Mouse (Mus musculus): Measurements from ENCODE around the gene Tead1. TPM values are rescaled to one million over a fixed set of nuclear protein-coding genes. Genes with fewer than 3 reads are reported as not detected.

Tead1 gene
- polyA plus RNA-seq, 1 experiment from 2014 or later, result 6.0 TPM

DNA sequence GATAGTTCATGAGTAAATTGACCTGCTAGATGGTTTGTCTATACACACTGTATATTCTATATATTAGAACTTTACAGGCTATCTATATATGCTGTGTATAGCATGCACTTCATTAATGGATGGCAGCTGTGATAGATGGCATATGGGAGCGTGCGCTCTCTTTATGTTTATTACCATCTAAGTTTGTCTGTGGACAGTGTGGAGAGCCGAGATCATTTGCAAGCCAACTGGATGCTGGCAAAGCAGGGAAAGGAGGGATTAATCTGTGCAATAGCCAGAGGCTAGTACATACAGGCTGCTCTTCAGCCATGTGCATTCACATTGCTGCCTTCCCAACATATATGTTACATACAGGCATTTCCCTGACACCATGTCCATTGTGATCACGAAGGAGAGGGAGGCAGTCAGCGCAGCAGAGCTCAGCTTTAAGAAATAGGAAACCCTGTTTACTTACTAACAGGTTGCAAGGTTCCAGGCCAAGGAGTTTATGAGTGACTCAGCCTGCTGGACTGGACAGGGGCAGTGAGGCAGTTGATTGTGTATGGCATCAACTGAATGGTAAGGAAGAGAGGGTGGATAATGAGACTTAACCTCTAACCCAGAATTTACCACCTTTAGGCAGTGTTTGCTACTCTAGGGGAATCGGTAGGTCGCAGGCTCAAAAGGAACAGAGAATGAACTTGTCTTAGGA, 173.2 kb downstream of the Tead1 start:
- no peak for DNase-seq (ENCODE audit: low spot score)

DNA sequence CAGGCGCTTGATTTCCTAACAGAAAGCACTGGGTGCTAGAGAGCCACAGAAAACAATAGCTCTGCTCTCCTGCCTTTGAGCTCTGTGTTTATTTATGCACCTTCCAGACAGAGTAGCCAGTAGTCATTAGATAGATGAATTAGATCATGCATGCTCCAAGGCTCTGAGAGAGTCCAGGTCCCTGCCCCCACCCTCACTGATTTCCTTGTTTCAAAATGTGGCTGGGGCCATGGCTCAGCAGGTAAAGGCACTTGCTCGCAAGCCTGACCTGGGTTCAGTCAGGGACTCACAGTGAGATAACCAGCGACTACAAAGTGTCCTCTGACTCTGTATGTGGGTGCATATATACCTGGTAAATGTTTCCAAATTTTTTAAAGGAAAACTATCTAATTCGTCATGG, 174.7 kb downstream of the Tead1 start:
- no peak for ATAC-seq
- no peaks in the 10 kb centered on the region for H3K27me3 ChIP-seq (replicated peaks; ENCODE audit: control insufficient read depth, insufficient read depth, low read length)
- H3K27ac ChIP-seq (ENCODE audit: low read depth, low read length), result no peak overlapping the region
- no peak overlapping the region for H3K4me2 ChIP-seq (ENCODE audit: low read length)
- H3K4me3 ChIP-seq (ENCODE audit: low read depth, low read length), result no peak overlapping the region
- no peak overlapping the region for H3K9ac ChIP-seq (ENCODE audit: low read length)
- DNase-seq (ENCODE audit: low spot score), result no peak
- H3K36me3 ChIP-seq (ENCODE audit: control insufficient read depth, insufficient read depth, low read length), result no peaks in the 10 kb centered on the region
- peaks cover 36% of the 10 kb centered on the region for H3K4me1 ChIP-seq (ENCODE audit: control insufficient read depth, insufficient read depth, low read length)
- H3K9me3 ChIP-seq (replicated peaks; ENCODE audit: control insufficient read depth, low read length), result no peaks in the 10 kb centered on the region
- 67% methylated on average over 4 of the region's 4 CpGs for WGBS

More for the DNA sequence above, 173.2 kb downstream of the Tead1 start:
- Histone ChIP-seq H3K4me3 (ENCODE audit: low read depth, low read length) (no peak overlapping the region), H3K9ac (ENCODE audit: low read length) (no peak overlapping the region), H3K27me3 (replicated peaks; ENCODE audit: control insufficient read depth, insufficient read depth, low read length) (no peaks in the 10 kb centered on the region), H3K27ac (ENCODE audit: low read depth, low read length) (no peak overlapping the region), H3K4me2 (ENCODE audit: low read length) (no peak overlapping the region), H3K9me3 (replicated peaks; ENCODE audit: control insufficient read depth, low read length) (no peaks in the 10 kb centered on the region), H3K36me3 (ENCODE audit: control insufficient read depth, insufficient read depth, low read length) (no peaks in the 10 kb centered on the region), H3K4me1 (ENCODE audit: control insufficient read depth, insufficient read depth, low read length) (peaks cover 36% of the 10 kb centered on the region)
- 57% methylated on average over 7 of the region's 7 CpGs for WGBS
- ATAC-seq, result no peak

DNA sequence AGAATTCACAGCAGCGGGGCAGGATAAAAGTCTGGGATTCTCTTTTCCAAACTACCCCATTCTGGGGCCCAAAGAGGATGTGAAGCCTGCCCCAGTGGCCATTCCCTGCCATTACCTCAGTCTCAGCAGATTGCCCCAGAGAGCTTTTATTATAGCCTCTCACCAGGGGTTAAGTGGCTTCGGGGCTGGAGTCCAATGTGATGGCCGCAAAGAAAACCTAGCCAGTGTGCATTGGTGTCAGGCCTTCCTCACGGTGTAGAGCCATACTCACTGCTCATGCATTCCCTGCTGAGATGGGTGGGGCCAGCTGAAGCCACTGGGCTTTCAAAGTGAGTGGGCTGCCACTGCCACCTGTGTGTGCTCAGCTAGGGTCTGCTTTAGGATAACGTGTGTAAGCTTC, 175.4 kb downstream of the Tead1 start:
- no peak overlapping the region for H3K4me3 ChIP-seq (ENCODE audit: low read depth, low read length)
- no peaks in the 10 kb centered on the region for H3K36me3 ChIP-seq (ENCODE audit: control insufficient read depth, insufficient read depth, low read length)
- no peaks in the 10 kb centered on the region for H3K9me3 ChIP-seq (replicated peaks; ENCODE audit: control insufficient read depth, low read length)
- DNase-seq (ENCODE audit: low spot score), result no peak
- 23% methylated on average over 5 of the region's 5 CpGs for WGBS
- no peak overlapping the region for H3K4me2 ChIP-seq (ENCODE audit: low read length)
- no peak for ATAC-seq
- no peak overlapping the region for H3K9ac ChIP-seq (ENCODE audit: low read length)
- H3K4me1 ChIP-seq (ENCODE audit: control insufficient read depth, insufficient read depth, low read length), result peaks cover 36% of the 10 kb centered on the region
- no peaks in the 10 kb centered on the region for H3K27me3 ChIP-seq (replicated peaks; ENCODE audit: control insufficient read depth, insufficient read depth, low read length)
- H3K27ac ChIP-seq (ENCODE audit: low read depth, low read length), result no peak overlapping the region

DNA sequence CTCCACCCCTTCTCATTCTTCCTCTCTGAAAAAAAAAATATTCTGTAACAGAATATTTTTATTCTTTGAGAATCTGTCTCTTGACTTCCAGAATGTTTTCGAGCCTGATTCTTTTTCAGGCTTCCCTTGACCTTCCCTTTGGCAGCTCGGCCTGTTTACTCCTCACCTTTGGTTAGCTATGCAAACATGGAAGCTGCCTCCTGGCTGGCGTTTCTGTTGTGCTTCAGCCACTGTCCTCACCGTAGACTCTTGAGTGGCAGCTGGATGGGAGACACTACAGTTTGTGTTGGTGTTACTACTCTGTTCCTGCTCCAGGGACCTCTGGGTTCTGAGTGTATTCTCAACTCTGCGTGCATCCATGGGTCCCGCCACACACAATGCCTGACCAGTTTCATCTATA, 176.3 kb downstream of the Tead1 start:
- Histone ChIP-seq H3K9me3 (replicated peaks; ENCODE audit: control insufficient read depth, low read length) (no peaks in the 10 kb centered on the region), H3K27ac (ENCODE audit: low read depth, low read length) (no peak overlapping the region), H3K9ac (ENCODE audit: low read length) (no peak overlapping the region), H3K4me1 (ENCODE audit: control insufficient read depth, insufficient read depth, low read length) (peaks cover 36% of the 10 kb centered on the region), H3K4me2 (ENCODE audit: low read length) (no peak overlapping the region), H3K36me3 (ENCODE audit: control insufficient read depth, insufficient read depth, low read length) (0 out of 2 replicates have a peak, but pooled peaks cover 3% of the 10 kb centered on the region), H3K27me3 (replicated peaks; ENCODE audit: control insufficient read depth, insufficient read depth, low read length) (no peaks in the 10 kb centered on the region), H3K4me3 (ENCODE audit: low read depth, low read length) (no peak overlapping the region)
- DNase-seq (ENCODE audit: low spot score) (no peak), ATAC-seq (no peak)
- 77% methylated on average over 6 of the region's 6 CpGs for WGBS

DNA sequence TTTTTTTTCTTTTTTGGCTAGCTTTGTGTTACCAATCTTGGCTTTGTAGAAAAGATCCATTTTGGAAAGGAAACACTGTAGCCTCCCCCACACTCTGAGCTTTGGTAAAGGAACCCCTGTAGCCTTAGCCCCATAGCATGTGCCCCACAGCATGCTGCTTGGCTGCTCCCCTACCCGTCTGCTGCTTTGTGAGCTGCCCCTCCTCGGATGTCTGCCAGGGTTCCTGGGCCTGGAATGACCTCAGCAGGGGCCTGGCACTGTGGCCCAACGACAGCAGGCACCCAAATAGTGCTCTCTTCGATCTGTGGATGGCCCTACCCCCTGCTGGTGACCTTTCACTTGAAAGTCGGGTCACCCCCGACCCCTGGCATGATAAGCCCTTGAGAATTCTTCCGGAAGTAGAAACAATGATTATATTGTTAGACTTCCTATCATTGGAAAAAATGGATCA, 177.0 kb downstream of the Tead1 start:
- Histone ChIP-seq H3K4me3 (ENCODE audit: low read depth, low read length) (no peak overlapping the region), H3K4me2 (ENCODE audit: low read length) (no peak overlapping the region), H3K9ac (ENCODE audit: low read length) (no peak overlapping the region), H3K36me3 (ENCODE audit: control insufficient read depth, insufficient read depth, low read length) (peaks cover 3% of the 10 kb centered on the region; the same call in 1 of the 2 replicates), H3K9me3 (replicated peaks; ENCODE audit: control insufficient read depth, low read length) (no peaks in the 10 kb centered on the region), H3K27ac (ENCODE audit: low read depth, low read length) (no peak overlapping the region), H3K27me3 (replicated peaks; ENCODE audit: control insufficient read depth, insufficient read depth, low read length) (no peaks in the 10 kb centered on the region), H3K4me1 (ENCODE audit: control insufficient read depth, insufficient read depth, low read length) (peaks cover 31% of the 10 kb centered on the region)
- 37% methylated on average over 7 of the region's 7 CpGs for WGBS
- ATAC-seq (no peak), DNase-seq (ENCODE audit: low spot score) (peak; percentile 55)

DNA sequence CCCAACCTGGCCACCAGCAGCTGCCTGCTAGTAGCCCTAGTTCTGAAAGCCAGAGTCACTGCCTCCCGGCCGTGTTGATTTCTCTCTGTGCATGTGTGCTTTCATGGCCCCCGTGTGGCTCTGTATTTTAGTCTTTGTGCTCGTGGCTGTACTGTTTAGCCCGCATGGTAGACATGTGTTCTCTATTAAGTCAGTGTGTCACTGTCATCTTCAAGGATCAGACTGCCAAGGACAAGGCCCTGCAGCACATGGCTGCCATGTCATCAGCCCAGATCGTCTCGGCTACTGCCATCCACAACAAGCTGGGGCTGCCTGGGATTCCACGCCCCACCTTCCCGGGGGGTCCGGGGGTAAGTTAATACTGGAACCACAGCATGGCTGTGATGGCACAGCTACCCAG, 177.5 kb downstream of the Tead1 start:
- H3K4me1 ChIP-seq (ENCODE audit: control insufficient read depth, insufficient read depth, low read length), result peaks cover 27% of the 10 kb centered on the region
- no peak overlapping the region for H3K9ac ChIP-seq (ENCODE audit: low read length)
- DNase-seq (ENCODE audit: low spot score), result no peak
- whole genome bisulfite sequencing, result 82% methylated on average over 10 of the region's 10 CpGs
- H3K4me2 ChIP-seq (ENCODE audit: low read length), result no peak overlapping the region
- H3K27ac ChIP-seq (ENCODE audit: low read depth, low read length), result no peak overlapping the region
- no peak for ATAC-seq
- H3K36me3 ChIP-seq (ENCODE audit: control insufficient read depth, insufficient read depth, low read length), result peaks cover 7% of the 10 kb centered on the region; the same call in 1 of the 2 replicates
- H3K4me3 ChIP-seq (ENCODE audit: low read depth, low read length), result no peak overlapping the region
- H3K27me3 ChIP-seq (replicated peaks; ENCODE audit: control insufficient read depth, insufficient read depth, low read length), result no peaks in the 10 kb centered on the region
- H3K9me3 ChIP-seq (replicated peaks; ENCODE audit: control insufficient read depth, low read length), result no peaks in the 10 kb centered on the region

DNA sequence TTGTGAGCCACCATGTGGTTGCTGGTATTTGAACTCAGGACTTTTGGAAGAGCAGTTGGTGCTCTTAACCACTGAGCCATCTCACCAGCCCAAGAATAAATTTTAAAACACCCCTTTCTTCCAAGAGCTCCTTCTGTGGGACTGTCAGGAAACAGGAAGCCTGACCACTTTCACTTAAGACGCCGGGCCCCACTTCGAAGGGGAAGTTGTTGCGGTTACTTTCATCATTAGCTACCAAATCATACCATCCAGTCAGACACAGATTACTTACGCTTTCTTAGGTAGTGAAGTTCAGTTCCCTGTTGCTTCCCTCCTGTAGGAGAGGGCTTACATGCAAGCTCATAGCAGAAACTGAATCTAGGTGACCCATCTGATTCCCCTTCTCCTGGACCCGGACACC, 180.8 kb downstream of the Tead1 start:
- 93% methylated on average over 6 of the region's 6 CpGs for WGBS
- DNase-seq (ENCODE audit: low spot score) (no peak), ATAC-seq (no peak)

DNA sequence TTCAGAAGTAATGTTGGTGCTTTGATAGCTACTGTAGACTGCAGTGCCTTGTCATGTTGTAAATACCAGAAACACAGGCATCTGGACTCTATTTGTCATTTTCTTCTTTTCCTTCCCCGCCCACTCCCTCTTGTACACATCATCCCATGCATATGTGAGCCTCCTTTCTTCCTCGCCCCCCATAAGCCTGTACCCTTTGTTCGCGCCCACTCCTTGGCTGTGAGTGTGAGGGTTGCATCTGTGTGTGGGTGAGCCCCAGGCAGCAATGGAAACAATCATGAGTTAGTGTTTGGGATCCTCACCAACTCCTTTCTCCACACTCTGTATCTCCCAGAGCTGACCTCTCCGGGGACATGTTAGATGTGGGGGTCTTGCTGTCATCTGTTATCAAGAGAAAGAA, 183.0 kb downstream of the Tead1 start:
- Histone ChIP-seq H3K27me3 (replicated peaks; ENCODE audit: control insufficient read depth, insufficient read depth, low read length) (no peaks in the 10 kb centered on the region), H3K36me3 (ENCODE audit: control insufficient read depth, insufficient read depth, low read length) (peaks cover 24% of the 10 kb centered on the region), H3K27ac (ENCODE audit: low read depth, low read length) (no peak overlapping the region), H3K4me1 (ENCODE audit: control insufficient read depth, insufficient read depth, low read length) (no peaks in the 10 kb centered on the region), H3K4me3 (ENCODE audit: low read depth, low read length) (no peak overlapping the region), H3K4me2 (ENCODE audit: low read length) (no peak overlapping the region), H3K9me3 (replicated peaks; ENCODE audit: control insufficient read depth, low read length) (no peaks in the 10 kb centered on the region), H3K9ac (ENCODE audit: low read length) (no peak overlapping the region)
- no peak for ATAC-seq
- 91% methylated on average over 5 of the region's 5 CpGs for WGBS
- no peak for DNase-seq (ENCODE audit: low spot score)

More for the DNA sequence above, 180.8 kb downstream of the Tead1 start:
- H3K27ac ChIP-seq (ENCODE audit: low read depth, low read length), result no peak overlapping the region
- no peaks in the 10 kb centered on the region for H3K9me3 ChIP-seq (replicated peaks; ENCODE audit: control insufficient read depth, low read length)
- H3K27me3 ChIP-seq (replicated peaks; ENCODE audit: control insufficient read depth, insufficient read depth, low read length), result no peaks in the 10 kb centered on the region
- no peak overlapping the region for H3K4me3 ChIP-seq (ENCODE audit: low read depth, low read length)
- H3K9ac ChIP-seq (ENCODE audit: low read length), result no peak overlapping the region
- H3K4me1 ChIP-seq (ENCODE audit: control insufficient read depth, insufficient read depth, low read length), result peaks cover 9% of the 10 kb centered on the region
- no peak overlapping the region for H3K4me2 ChIP-seq (ENCODE audit: low read length)
- H3K36me3 ChIP-seq (ENCODE audit: control insufficient read depth, insufficient read depth, low read length), result peaks cover 21% of the 10 kb centered on the region

DNA sequence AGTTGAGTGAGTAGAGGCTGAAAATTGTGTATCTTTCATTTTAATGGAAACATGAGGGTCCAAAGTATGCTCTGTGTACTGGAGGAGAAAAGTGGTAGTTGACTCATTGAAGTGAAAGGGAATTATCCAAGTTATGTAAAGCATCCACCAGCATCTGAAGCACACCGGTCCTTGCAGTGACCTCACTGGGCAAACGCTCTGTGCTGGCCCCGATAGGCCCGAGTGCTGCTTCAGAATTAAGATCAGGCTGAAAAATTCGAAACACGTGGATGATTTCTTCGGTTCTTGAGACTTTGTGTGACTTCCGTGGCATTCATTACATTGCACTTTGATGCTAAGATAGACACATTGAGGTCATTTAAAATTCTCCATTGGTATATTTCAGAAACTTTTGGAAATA, 185.1 kb downstream of the Tead1 start:
- 94% methylated on average over 8 of the region's 8 CpGs for WGBS
- H3K36me3 ChIP-seq (ENCODE audit: control insufficient read depth, insufficient read depth, low read length), result peaks cover 24% of the 10 kb centered on the region
- no peak overlapping the region for H3K4me3 ChIP-seq (ENCODE audit: low read depth, low read length)
- H3K9me3 ChIP-seq (replicated peaks; ENCODE audit: control insufficient read depth, low read length), result no peaks in the 10 kb centered on the region
- ATAC-seq (no peak), DNase-seq (ENCODE audit: low spot score) (no peak)
- H3K27ac ChIP-seq (ENCODE audit: low read depth, low read length), result no peak overlapping the region
- H3K4me1 ChIP-seq (ENCODE audit: control insufficient read depth, insufficient read depth, low read length), result 0 out of 2 replicates have a peak, but pooled peaks cover 2% of the 10 kb centered on the region
- no peak overlapping the region for H3K9ac ChIP-seq (ENCODE audit: low read length)
- no peaks in the 10 kb centered on the region for H3K27me3 ChIP-seq (replicated peaks; ENCODE audit: control insufficient read depth, insufficient read depth, low read length)
- H3K4me2 ChIP-seq (ENCODE audit: low read length), result no peak overlapping the region

Data from forebrain, embryonic 14.5 days (tissue).